In genomic region chr11:29923851-29924250, GRCm38 (mm10) we compare ENCODE assay signal across 25 mouse cellular contexts.
"Had no signal": no experiment of that assay in that cellular context is flagged by ENCODE, and none has a peak within 500 bp of the region (broad histone marks: within the 10 kb centered on the region; RNA-seq: fewer than 3 reads in every experiment).

No protein-coding gene starts in this region.

- H3K4me2 ChIP-seq: heart, embryonic 11.5 days; heart, embryonic 13.5 days; heart, embryonic 15.5 days; hindbrain, embryonic 13.5 days; hindbrain, embryonic 15.5 days; kidney, embryonic 15.5 days; limb, embryonic 13.5 days; limb, embryonic 15.5 days; liver, embryonic 12.5 days had no signal

- H3K36me3 ChIP-seq: heart, embryonic 13.5 days; heart, embryonic 15.5 days; hindbrain, embryonic 13.5 days; hindbrain, embryonic 15.5 days; kidney, embryonic 15.5 days; limb, embryonic 13.5 days; limb, embryonic 15.5 days; liver, embryonic 12.5 days had no signal

- H3K27ac ChIP-seq: heart, adult 2 months; heart, embryonic 13.5 days; heart, embryonic 15.5 days; hindbrain, embryonic 13.5 days; hindbrain, embryonic 15.5 days; hindbrain, postnatal 0 days; kidney, embryonic 15.5 days; kidney, postnatal 0 days; limb, embryonic 13.5 days; limb, embryonic 15.5 days; liver, embryonic 12.5 days; liver, embryonic 14.5 days had no signal

- H3K27me3 ChIP-seq: heart, embryonic 13.5 days; heart, embryonic 15.5 days; hindbrain, embryonic 13.5 days; hindbrain, embryonic 15.5 days; kidney, embryonic 15.5 days; limb, embryonic 13.5 days; limb, embryonic 15.5 days; liver, embryonic 12.5 days had no signal

- H3K9me3 ChIP-seq: heart, embryonic 13.5 days; heart, embryonic 15.5 days; hindbrain, embryonic 13.5 days; hindbrain, embryonic 15.5 days; kidney, embryonic 15.5 days; limb, embryonic 13.5 days; limb, embryonic 15.5 days; liver, embryonic 12.5 days had no signal

- H3K4me3 ChIP-seq: heart, adult 2 months; heart, embryonic 13.5 days; heart, embryonic 15.5 days; hindbrain, embryonic 13.5 days; hindbrain, embryonic 15.5 days; kidney, embryonic 15.5 days; limb, embryonic 13.5 days; limb, embryonic 15.5 days; liver, embryonic 12.5 days had no signal

- DNase-seq: gastrocnemius, postnatal 14 days; gastrocnemius, postnatal 36 days; heart, adult 11 months; heart, adult 2 months; heart, postnatal 14 days; heart, postnatal 36 days; kidney, adult 11 months; kidney, adult 2 months; kidney, adult 9 months; kidney, postnatal 14 days; kidney, postnatal 36 days; left cerebral cortex, postnatal 4 days had no signal

- H3K4me1 ChIP-seq: heart, embryonic 13.5 days; heart, embryonic 15.5 days; hindbrain, embryonic 13.5 days; hindbrain, embryonic 15.5 days; kidney, embryonic 15.5 days; limb, embryonic 13.5 days; limb, embryonic 15.5 days; liver, embryonic 12.5 days had no signal

- H3K9ac ChIP-seq: heart, embryonic 13.5 days; heart, embryonic 15.5 days; hindbrain, embryonic 13.5 days; hindbrain, embryonic 15.5 days; kidney, embryonic 15.5 days; limb, embryonic 13.5 days; limb, embryonic 15.5 days; liver, embryonic 12.5 days; liver, embryonic 14.5 days had no signal

- ATAC-seq: intestine, embryonic 16.5 days; liver, embryonic 12.5 days had no signal
